ENCODE assay signal across 19 mouse cellular contexts in genomic region chr1:183624266-183624665, GRCm38 (mm10).
"Had no signal": no experiment of that assay in that cellular context is flagged by ENCODE, and none has a peak within 500 bp of the region (broad histone marks: within the 10 kb centered on the region; RNA-seq: fewer than 3 reads in every experiment).

No protein-coding gene starts in this region.

- H3K4me1 ChIP-seq: limb, embryonic 12.5 days; limb, embryonic 15.5 days; midbrain, embryonic 13.5 days had no signal

- H3K9ac ChIP-seq: limb, embryonic 12.5 days; limb, embryonic 15.5 days; liver, embryonic 14.5 days; liver, postnatal 0 days; lung, embryonic 14.5 days; midbrain, embryonic 13.5 days had no signal

- H3K36me3 ChIP-seq: limb, embryonic 12.5 days; limb, embryonic 15.5 days; midbrain, embryonic 13.5 days had no signal

- H3K27me3 ChIP-seq: limb, embryonic 12.5 days; limb, embryonic 15.5 days; midbrain, embryonic 13.5 days had no signal

- ATAC-seq: liver, postnatal 0 days; lung, postnatal 0 days; midbrain, embryonic 13.5 days; midbrain, embryonic 16.5 days had no signal

- DNase-seq: kidney, postnatal 25 days; layer of hippocampus, adult 9-11 months; liver, postnatal 0 days; lung, embryonic 14.5 days; thymus, adult 2 months; thymus, postnatal 14 days; thymus, postnatal 4 days had no signal

- H3K4me3 ChIP-seq: layer of hippocampus, adult 2 months; left cerebral cortex, adult 2 months; limb, embryonic 12.5 days; limb, embryonic 15.5 days; midbrain, embryonic 13.5 days had no signal

- H3K4me2 ChIP-seq: limb, embryonic 12.5 days; limb, embryonic 15.5 days; liver, embryonic 11.5 days; lung, embryonic 14.5 days; midbrain, embryonic 13.5 days had no signal

- H3K9me3 ChIP-seq: limb, embryonic 12.5 days; limb, embryonic 15.5 days; midbrain, embryonic 13.5 days had no signal

- H3K27ac ChIP-seq: kidney, postnatal 0 days; layer of hippocampus, adult 2 months; left cerebral cortex, adult 2 months; limb, embryonic 12.5 days; limb, embryonic 15.5 days; liver, embryonic 14.5 days; macrophage; midbrain, embryonic 13.5 days; stomach, postnatal 0 days had no signal
